Mouse (Mus musculus): ENCODE measurements around the gene Stard7. TPM values are rescaled to one million over a fixed set of nuclear protein-coding genes. Genes with fewer than 3 reads are reported as not detected.

Stard7 gene
- polyA plus RNA-seq (2016; fragmentation: Nextera tagmentation; extraction: Ambion mirVana) = 78.4 and 78.5 TPM in 2 replicates

GRCm38 (mm10) chr2:127269491-127270299 is at the start of gene Stard7:
Stard7 (plus strand) TSS chr2:127270218.
- peaks cover 12% of the 10 kb centered on the region for H3K36me3 ChIP-seq
- ATAC-seq = peak; percentile 97
- peak within 1 kb of the TSS; percentile 85 for H3K4me2 ChIP-seq
- no peaks in the 10 kb centered on the region for H3K9me3 ChIP-seq (replicated peaks)
- H3K27me3 ChIP-seq (replicated peaks) = no peaks in the 10 kb centered on the region
- H3K27ac ChIP-seq = peak within 1 kb of the TSS; percentile 96
- peaks cover 33% of the 10 kb centered on the region for H3K4me1 ChIP-seq
- WGBS (ENCODE audit: insufficient replicate concordance) = under 1% methylated on average over 49 of the region's 49 CpGs
- H3K9ac ChIP-seq = peak within 1 kb of the TSS; percentile 95
- peak within 1 kb of the TSS; percentile 97 for H3K4me3 ChIP-seq

- Histone ChIP-seq H3K9me3 (replicated peaks) (peaks cover 10% of the 10 kb centered on the region; the same call in 1 of the 2 replicates), H3K4me2 (no peak overlapping the region), H3K4me3 (no peak overlapping the region), H3K27me3 (replicated peaks) (no peaks in the 10 kb centered on the region), H3K9ac (no peak overlapping the region), H3K4me1 (no peaks in the 10 kb centered on the region), H3K36me3 (peaks cover 99% of the 10 kb centered on the region), H3K27ac (no peak overlapping the region)
- 94% methylated on average over 3 of the region's 3 CpGs for WGBS (ENCODE audit: insufficient replicate concordance)
- no peak for ATAC-seq
Measured at GRCm38 (mm10) chr2:127225261-127225660, 44.8 kb upstream of the Stard7 start.

GRCm38 (mm10) chr2:127237897-127238610 is 32.0 kb upstream of the Stard7 start:
- no peak for ATAC-seq
- H3K36me3 ChIP-seq = peaks cover 98% of the 10 kb centered on the region
- 90% methylated on average over 11 of the region's 11 CpGs for WGBS (ENCODE audit: insufficient replicate concordance)
- H3K4me1 ChIP-seq = no peaks in the 10 kb centered on the region
- no peak overlapping the region for H3K4me3 ChIP-seq
- H3K9ac ChIP-seq = no peak overlapping the region
- H3K27ac ChIP-seq = no peak overlapping the region
- H3K27me3 ChIP-seq (replicated peaks) = no peaks in the 10 kb centered on the region
- H3K4me2 ChIP-seq = no peak overlapping the region
- H3K9me3 ChIP-seq (replicated peaks) = no peaks in the 10 kb centered on the region

DNA sequence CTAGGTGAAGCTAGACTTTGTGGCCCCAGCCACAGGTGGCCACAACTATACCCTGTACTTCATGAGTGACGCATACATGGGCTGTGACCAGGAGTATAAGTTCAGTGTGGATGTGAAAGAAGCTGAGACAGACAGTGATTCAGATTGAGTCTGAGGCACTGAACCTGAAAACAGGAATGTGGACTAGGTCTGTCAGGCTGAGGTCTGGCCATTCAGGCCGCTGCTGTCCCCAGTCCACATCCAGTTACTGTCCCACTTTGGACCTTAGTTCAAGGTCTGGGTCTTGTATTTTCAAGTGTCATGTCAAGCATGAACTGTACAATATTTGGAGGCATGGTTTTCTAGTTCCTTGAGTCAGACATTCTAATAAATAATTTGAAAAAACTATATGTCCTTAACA is 30.0 kb upstream of the Stard7 start:
- no peaks in the 10 kb centered on the region for H3K9me3 ChIP-seq (replicated peaks)
- no peak for ATAC-seq
- no peak overlapping the region for H3K9ac ChIP-seq
- WGBS (ENCODE audit: insufficient replicate concordance) = 95% methylated on average over 2 of the region's 2 CpGs
- H3K4me2 ChIP-seq = no peak overlapping the region
- no peaks in the 10 kb centered on the region for H3K4me1 ChIP-seq
- no peak overlapping the region for H3K4me3 ChIP-seq
- no peaks in the 10 kb centered on the region for H3K27me3 ChIP-seq (replicated peaks)
- H3K27ac ChIP-seq = no peak overlapping the region
- peaks cover 96% of the 10 kb centered on the region for H3K36me3 ChIP-seq

- Histone ChIP-seq H3K4me3 (peak within 1 kb of the TSS; percentile 74), H3K27me3 (replicated peaks) (no peaks in the 10 kb centered on the region), H3K36me3 (peaks cover 44% of the 10 kb centered on the region), H3K9ac (peak within 1 kb of the TSS; percentile 93), H3K4me2 (peak within 1 kb of the TSS; percentile 92), H3K9me3 (replicated peaks) (no peaks in the 10 kb centered on the region), H3K4me1 (peaks cover 51% of the 10 kb centered on the region), H3K27ac (peak within 1 kb of the TSS; percentile 89)
- ATAC-seq = peak; percentile 98
- under 1% methylated on average over 53 of the region's 53 CpGs for WGBS (ENCODE audit: insufficient replicate concordance)
Measured at GRCm38 (mm10) chr2:127247592-127248333, 22.3 kb upstream of the Stard7 start, which contains the start of the genes Ciao1 and Tmem127. Ciao1 (minus strand) TSS chr2:127247816. Tmem127 (plus strand) TSS chr2:127247908.

GRCm38 (mm10) chr2:127248334-127249004 is 21.5 kb upstream of the Stard7 start:
- peak overlapping the region; percentile 89 for H3K27ac ChIP-seq

GRCm38 (mm10) chr2:127250291-127251008 is 19.6 kb upstream of the Stard7 start:
- peak overlapping the region; percentile 55; the same call in 1 of the 2 replicates for H3K27ac ChIP-seq
- peaks cover 21% of the 10 kb centered on the region for H3K36me3 ChIP-seq
- no peak for ATAC-seq
- 62% methylated on average over 9 of the region's 9 CpGs for WGBS (ENCODE audit: insufficient replicate concordance)
- H3K4me3 ChIP-seq = no peak overlapping the region
- peaks cover 50% of the 10 kb centered on the region for H3K4me1 ChIP-seq
- no peaks in the 10 kb centered on the region for H3K27me3 ChIP-seq (replicated peaks)
- peak overlapping the region; percentile 10; the same call in 1 of the 2 replicates for H3K9ac ChIP-seq
- H3K4me2 ChIP-seq = peak overlapping the region; percentile 20
- H3K9me3 ChIP-seq (replicated peaks) = no peaks in the 10 kb centered on the region

More at GRCm38 (mm10) chr2:127248334-127249004, 21.5 kb upstream of the Stard7 start:
- Histone ChIP-seq H3K4me2 (peak overlapping the region; percentile 92), H3K36me3 (peaks cover 39% of the 10 kb centered on the region), H3K9ac (peak overlapping the region; percentile 84), H3K4me3 (peak overlapping the region; percentile 74), H3K4me1 (peaks cover 51% of the 10 kb centered on the region), H3K9me3 (replicated peaks) (no peaks in the 10 kb centered on the region), H3K27me3 (replicated peaks) (no peaks in the 10 kb centered on the region)
- WGBS (ENCODE audit: insufficient replicate concordance) = under 1% methylated on average over 39 of the region's 39 CpGs
- ATAC-seq = peak; percentile 50

DNA sequence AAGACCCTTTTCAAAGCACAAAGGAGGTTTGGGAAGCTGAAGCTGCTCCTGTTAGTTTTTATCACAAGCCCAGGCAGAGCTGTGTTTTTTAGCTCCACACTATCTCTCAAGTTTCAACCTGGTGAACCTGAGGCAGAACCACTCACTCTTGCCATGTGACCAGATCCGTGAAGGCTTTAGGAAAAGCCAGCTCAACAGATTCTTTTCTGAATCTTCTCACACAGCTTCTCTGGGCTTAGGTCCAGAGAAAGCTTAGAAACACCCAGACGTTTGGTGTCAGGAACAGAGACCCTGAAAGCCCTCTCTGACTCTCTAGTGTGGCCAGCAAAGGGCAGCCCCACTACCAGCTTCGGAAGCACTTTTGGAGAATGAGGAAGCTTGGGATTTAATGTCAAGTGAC is 18.6 kb upstream of the Stard7 start:
- 74% methylated on average over 3 of the region's 3 CpGs for WGBS (ENCODE audit: insufficient replicate concordance)
- no peaks in the 10 kb centered on the region for H3K9me3 ChIP-seq (replicated peaks)
- peaks cover 16% of the 10 kb centered on the region for H3K36me3 ChIP-seq
- H3K27ac ChIP-seq = no peak overlapping the region
- no peak overlapping the region for H3K4me2 ChIP-seq
- peaks cover 40% of the 10 kb centered on the region for H3K4me1 ChIP-seq
- no peak for ATAC-seq
- no peak overlapping the region for H3K4me3 ChIP-seq
- H3K9ac ChIP-seq = no peak overlapping the region
- H3K27me3 ChIP-seq (replicated peaks) = no peaks in the 10 kb centered on the region

DNA sequence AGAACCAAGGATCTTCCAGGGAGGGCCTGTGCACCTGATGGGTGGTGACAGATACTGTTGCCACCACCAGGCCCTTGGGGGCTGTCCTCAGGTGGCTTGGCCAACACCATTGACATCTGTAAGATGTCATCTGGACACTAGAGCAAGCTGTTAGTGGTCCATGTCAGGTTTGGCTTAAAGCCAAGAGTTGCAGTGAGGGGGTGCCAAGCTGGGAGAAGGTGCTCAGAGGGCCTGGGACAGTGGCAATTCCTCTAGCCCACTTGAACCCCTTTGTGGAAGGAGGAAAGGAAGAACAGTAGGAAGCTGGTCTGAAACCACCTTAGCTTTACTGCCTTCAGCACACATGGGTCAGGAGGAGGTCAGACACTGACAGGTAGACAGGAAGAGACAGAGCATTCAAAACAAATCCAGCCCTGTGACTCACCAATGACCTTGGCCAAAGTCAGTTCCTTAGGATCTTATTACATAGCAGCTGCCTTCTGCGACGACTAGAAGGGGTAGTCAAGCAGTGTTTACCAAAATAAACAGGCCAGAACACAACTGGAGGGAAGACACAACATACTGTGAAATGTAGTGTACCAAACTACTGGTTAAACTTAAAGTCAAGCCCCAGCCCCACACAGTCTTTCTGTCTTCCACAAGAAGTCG is 18.0 kb upstream of the Stard7 start:
- 66% methylated on average over 3 of the region's 3 CpGs for WGBS (ENCODE audit: insufficient replicate concordance)
- Histone ChIP-seq H3K9me3 (replicated peaks) (no peaks in the 10 kb centered on the region), H3K9ac (no peak overlapping the region; the same call in 1 of the 2 replicates), H3K4me1 (peaks cover 34% of the 10 kb centered on the region), H3K36me3 (peaks cover 22% of the 10 kb centered on the region), H3K27me3 (replicated peaks) (no peaks in the 10 kb centered on the region), H3K27ac (no peak overlapping the region), H3K4me3 (no peak overlapping the region), H3K4me2 (no peak overlapping the region)
- no peak for ATAC-seq

DNA sequence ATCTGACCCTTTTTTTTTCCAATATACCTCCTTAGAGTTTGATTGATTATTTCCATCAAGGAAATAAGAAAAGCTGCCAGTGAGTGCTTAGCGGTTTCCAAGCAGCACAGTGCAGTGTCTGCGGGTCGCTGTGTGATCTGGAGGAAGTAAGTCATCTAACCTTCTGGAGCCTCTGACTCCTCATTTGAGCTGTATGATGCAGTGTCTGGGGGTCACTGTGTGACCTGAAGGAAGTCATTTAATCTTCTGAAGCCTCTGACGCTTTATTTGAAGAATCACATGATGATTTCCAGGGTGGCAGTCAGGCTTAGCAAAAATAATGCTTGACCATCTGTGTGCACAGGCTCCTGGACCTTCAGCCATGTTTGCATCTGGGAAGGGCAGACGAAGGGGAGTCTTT is 17.2 kb upstream of the Stard7 start:
- Histone ChIP-seq H3K4me2 (no peak overlapping the region), H3K4me1 (peaks cover 34% of the 10 kb centered on the region), H3K27me3 (replicated peaks) (no peaks in the 10 kb centered on the region), H3K9me3 (replicated peaks) (no peaks in the 10 kb centered on the region), H3K27ac (no peak overlapping the region), H3K9ac (no peak overlapping the region), H3K36me3 (peaks cover 30% of the 10 kb centered on the region), H3K4me3 (no peak overlapping the region)
- no peak for ATAC-seq
- WGBS (ENCODE audit: insufficient replicate concordance) = 81% methylated on average over 5 of the region's 5 CpGs

Data from liver, embryonic 12.5 days (tissue).